Mouse (Mus musculus) gastrocnemius, adult 8-10 months (tissue): ENCODE results near the gene Btbd35f2. TPM values are rescaled to one million over a fixed set of nuclear protein-coding genes. Genes with fewer than 3 reads are reported as not detected.
"Not testable (repeated sequence)": the region's sequence is repeated elsewhere in the genome, so short reads cannot be mapped to it uniquely, and the experiment has no call there.

Source experiments
- DNase-seq, 2 experiments: peaks; one replicate each; pipeline ENCODE4 v3.0.0; 2022; ENCODE audit warnings: low spot score in 2 of 2
- total RNA-seq, 4 experiments: library from RNA; stranded (reverse); gene quantifications; 2 replicates each; pipeline ENCODE4 v1.2.4; 2022

Btbd35f2 gene
- total RNA-seq, result not detected

DNA sequence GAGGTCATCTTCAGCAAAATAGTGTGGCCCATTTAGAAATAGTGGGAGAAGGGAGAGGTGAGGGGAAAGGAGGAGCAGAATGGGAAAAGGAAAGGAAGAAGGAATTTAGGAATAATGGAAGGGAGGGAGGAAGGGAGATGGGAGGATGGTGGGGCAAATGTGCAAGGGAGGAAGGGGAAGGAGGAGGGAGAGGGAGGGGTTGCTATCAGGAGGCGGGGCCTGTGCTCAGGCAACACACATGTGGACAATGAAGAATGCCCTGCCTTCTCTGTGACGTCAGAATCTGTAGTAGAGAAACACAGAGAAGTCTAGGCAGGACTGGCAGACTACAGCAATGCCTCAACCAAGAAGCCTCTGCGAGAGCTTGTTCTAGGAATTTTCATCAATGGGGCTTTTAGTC is at the start of gene Btbd35f2:
Btbd35f2 (plus strand) TSS at position 301 of the 400 bp plus-strand sequence.
- not testable (repeated sequence) for DNase-seq

Other genes starting within 250 kb of the Btbd35f2 start
- gene Btbd35f22, start 230.6 kb upstream of the Btbd35f2 start, total RNA-seq, result not detected